Mouse (Mus musculus) heart, embryonic 12.5 days (tissue): ENCODE results near the gene Sgsm2. TPM values are rescaled to one million over a fixed set of nuclear protein-coding genes. Genes with fewer than 3 reads are reported as not detected.
A peak's percentile ranks its signal among the peaks of the same experiment; 100 is the strongest.

ENCODE experiments used
- ATAC-seq: fragments of 200-750 bp; cut with Nextera tagmentation; 2 replicates; pipeline ENCODE4 v1.8.0; 2017; ENCODE audit warnings: moderate TSS enrichment, moderate library complexity; ENCODE audit not compliant: insufficient number of reproducible peaks, low FRiP score
- H3K27ac ChIP-seq: fragments of 300-500 bp; sonication (generic); 2 replicates; pipeline ENCODE4 v1.5.1; 2016; ENCODE audit warnings: mild to moderate bottlenecking, moderate library complexity; ENCODE audit not compliant: poor library complexity, severe bottlenecking
- H3K27me3 ChIP-seq: fragments of 300-500 bp; sonication (generic); replicated peaks from 2 replicates; pipeline ENCODE4 v1.6.1; 2016; ENCODE audit warnings: mild to moderate bottlenecking, moderate library complexity
- H3K36me3 ChIP-seq: fragments of 300-500 bp; sonication (generic); 2 replicates; pipeline ENCODE4 v1.6.1; 2016; ENCODE audit warnings: mild to moderate bottlenecking, moderate library complexity
- H3K4me1 ChIP-seq: fragments of 300-500 bp; sonication (generic); replicated peaks from 2 replicates; pipeline ENCODE4 v1.6.1; 2016; ENCODE audit warnings: mild to moderate bottlenecking
- H3K4me2 ChIP-seq: fragments of 300-500 bp; sonication (generic); 2 replicates; pipeline ENCODE4 v1.6.1; 2016; ENCODE audit warnings: mild to moderate bottlenecking, moderate library complexity
- H3K4me3 ChIP-seq: fragments of 300-500 bp; sonication (generic); 2 replicates; pipeline ENCODE4 v1.5.1; 2016; ENCODE audit warnings: mild to moderate bottlenecking
- H3K9ac ChIP-seq: fragments of 300-500 bp; sonication (generic); 2 replicates; pipeline ENCODE4 v1.6.1; 2016; ENCODE audit warnings: mild to moderate bottlenecking, moderate library complexity
- H3K9me3 ChIP-seq: fragments of 300-500 bp; sonication (generic); replicated peaks from 2 replicates; pipeline ENCODE4 v1.6.1; 2016; ENCODE audit warnings: mild to moderate bottlenecking, moderate library complexity
- WGBS: fragments of 180-500 bp; shearing (Covaris S2); methylation state at CpG from one replicate; pipeline ENCODE4 v1.1.7; 2016; 5-methylcytosine and 5-hydroxymethylcytosine counted together
- polyA plus RNA-seq: library from polyadenylated mRNA; unstranded; fragments of >200 nt; fragmentation: Nextera tagmentation; extraction: Ambion mirVana; gene quantifications from 2 replicates; pipeline ENCODE4 v1.2.1, GENCODE M21; 2016

The Sgsm2 gene
- 6.5 and 6.6 TPM in 2 replicates for polyA plus RNA-seq

DNA sequence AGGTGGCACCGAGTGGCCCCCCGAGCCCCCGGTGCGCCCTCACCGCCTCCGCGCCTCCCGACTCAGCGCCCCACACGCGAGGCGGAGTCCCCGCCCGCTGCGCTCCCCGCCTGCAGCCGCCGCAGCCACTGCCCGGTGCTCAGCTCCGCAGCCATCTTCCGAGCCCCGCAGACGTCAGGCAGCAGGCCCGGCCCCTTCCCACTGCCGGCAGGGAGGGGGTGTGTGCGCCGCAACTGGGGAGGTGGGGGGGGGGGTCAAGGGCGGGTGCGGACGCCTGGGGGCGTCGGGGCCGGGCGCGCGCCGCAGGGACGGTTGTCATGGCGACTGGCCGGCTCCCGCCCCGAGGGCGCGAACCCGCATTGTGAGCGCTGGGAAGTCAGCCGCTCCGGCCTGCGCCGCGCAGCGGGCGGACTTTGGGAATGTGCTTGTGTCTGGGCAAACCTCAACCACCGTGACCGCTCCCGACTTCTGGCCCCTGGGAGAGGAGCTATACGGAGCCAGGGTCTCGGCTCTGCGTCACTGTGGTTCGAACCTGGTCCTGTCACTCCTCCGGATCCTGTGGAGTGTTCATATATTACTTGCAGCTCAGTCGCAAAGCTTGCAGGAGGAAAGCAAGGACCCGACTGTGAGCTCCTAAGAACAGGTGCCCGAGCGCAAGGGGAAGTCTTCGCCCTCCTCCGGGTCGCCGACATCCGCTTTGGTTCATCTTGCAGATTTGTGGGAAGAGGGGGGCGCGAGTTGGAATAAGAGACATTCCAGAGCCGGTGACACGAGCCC is at the start of gene Sgsm2:
Gene Sgsm2, minus strand, starts transcription at position 160 of the 777 bp plus-strand sequence.
- ATAC-seq = peak; percentile 76
- no peaks in the 10 kb centered on the region for H3K9me3 ChIP-seq
- peak within 1 kb of the TSS; percentile 83 for H3K27ac ChIP-seq
- H3K27me3 ChIP-seq = no peaks in the 10 kb centered on the region
- H3K4me3 ChIP-seq = peak within 1 kb of the TSS; percentile 79
- H3K9ac ChIP-seq = peak within 1 kb of the TSS; percentile 84
- H3K36me3 ChIP-seq = peaks cover 28% of the 10 kb centered on the region
- H3K4me1 ChIP-seq = peaks cover 12% of the 10 kb centered on the region
- H3K4me2 ChIP-seq = peak within 1 kb of the TSS; percentile 96
- WGBS = under 1% methylated on average over 70 of the region's 74 CpGs

DNA sequence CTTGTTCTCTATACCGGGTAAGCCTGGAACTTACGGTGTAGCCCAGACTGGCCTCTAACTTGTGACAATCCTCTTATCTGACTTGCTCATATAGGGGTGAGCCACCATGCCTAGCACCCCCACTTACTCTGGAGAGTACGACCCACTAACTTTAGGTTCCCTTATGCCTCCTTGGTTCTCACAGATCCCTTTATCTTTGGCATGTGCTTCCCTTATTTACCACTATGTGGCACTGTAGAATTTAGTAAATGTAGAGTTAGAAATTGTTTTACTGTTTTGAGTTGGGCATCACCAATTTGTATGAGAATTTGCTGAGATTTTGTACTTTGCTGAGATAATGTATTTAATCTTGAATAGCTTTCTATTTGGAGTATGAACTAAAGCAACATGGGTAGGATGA is 49.5 kb upstream of the Sgsm2 start:
- H3K4me1 ChIP-seq = no peaks in the 10 kb centered on the region
- peaks cover 49% of the 10 kb centered on the region for H3K36me3 ChIP-seq
- no peaks in the 10 kb centered on the region for H3K9me3 ChIP-seq
- no peak overlapping the region for H3K4me3 ChIP-seq
- no peak for ATAC-seq
- WGBS = 74% methylated on average over 3 of the region's 3 CpGs
- H3K27ac ChIP-seq = no peak overlapping the region
- no peak overlapping the region for H3K4me2 ChIP-seq
- H3K27me3 ChIP-seq = no peaks in the 10 kb centered on the region
- no peak overlapping the region for H3K9ac ChIP-seq

DNA sequence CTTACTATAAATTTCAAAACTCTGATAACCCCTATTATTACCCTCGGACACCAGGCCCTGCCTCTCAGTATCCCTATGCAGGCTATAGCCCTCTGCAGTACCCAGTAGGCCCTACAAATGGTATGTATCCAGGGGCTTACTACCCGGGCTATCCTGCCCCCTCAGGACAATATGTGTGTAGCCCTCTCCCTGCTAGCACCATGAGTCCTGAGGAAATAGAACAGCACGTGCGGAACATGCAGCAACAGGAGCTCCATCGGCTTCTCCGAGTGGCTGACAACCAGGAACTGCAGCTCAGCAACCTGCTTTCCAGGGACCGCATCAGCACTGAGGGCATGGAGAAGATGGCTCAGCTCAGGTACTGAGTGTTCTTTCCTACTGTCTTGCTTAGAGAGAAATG is 33.5 kb upstream of the Sgsm2 start:
- H3K4me2 ChIP-seq = no peak overlapping the region
- H3K9ac ChIP-seq = no peak overlapping the region
- no peak for ATAC-seq
- H3K27me3 ChIP-seq = no peaks in the 10 kb centered on the region
- peaks cover 53% of the 10 kb centered on the region for H3K36me3 ChIP-seq
- H3K9me3 ChIP-seq = no peaks in the 10 kb centered on the region
- H3K27ac ChIP-seq = no peak overlapping the region
- WGBS = 90% methylated on average over 7 of the region's 7 CpGs
- H3K4me3 ChIP-seq = no peak overlapping the region
- peaks cover 9% of the 10 kb centered on the region for H3K4me1 ChIP-seq

DNA sequence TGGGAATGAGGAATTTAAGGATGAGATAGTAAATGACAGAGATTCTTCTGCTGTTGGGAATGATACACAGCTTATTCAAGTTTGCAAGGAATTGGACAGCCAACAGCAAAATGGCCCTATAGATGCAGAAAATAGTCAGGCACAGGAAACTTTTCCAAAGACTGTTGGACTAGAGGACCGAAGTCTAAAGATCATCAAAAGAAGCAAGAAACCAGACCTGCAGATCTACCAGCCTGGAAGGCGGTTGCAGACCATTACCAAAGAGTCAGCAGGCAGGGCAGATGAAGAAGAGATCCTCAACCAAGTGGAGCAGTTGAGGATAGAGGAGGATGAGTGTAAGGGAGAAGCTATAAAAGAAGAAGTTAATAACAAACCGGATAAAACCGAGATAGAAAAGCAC is 32.3 kb upstream of the Sgsm2 start:
- no peak overlapping the region for H3K9ac ChIP-seq
- H3K4me2 ChIP-seq = no peak overlapping the region
- H3K27me3 ChIP-seq = no peaks in the 10 kb centered on the region
- no peak for ATAC-seq
- H3K36me3 ChIP-seq = peaks cover 40% of the 10 kb centered on the region
- H3K9me3 ChIP-seq = no peaks in the 10 kb centered on the region
- H3K27ac ChIP-seq = no peak overlapping the region
- H3K4me1 ChIP-seq = peaks cover 18% of the 10 kb centered on the region
- WGBS = 84% methylated on average over 4 of the region's 4 CpGs
- H3K4me3 ChIP-seq = no peak overlapping the region

DNA sequence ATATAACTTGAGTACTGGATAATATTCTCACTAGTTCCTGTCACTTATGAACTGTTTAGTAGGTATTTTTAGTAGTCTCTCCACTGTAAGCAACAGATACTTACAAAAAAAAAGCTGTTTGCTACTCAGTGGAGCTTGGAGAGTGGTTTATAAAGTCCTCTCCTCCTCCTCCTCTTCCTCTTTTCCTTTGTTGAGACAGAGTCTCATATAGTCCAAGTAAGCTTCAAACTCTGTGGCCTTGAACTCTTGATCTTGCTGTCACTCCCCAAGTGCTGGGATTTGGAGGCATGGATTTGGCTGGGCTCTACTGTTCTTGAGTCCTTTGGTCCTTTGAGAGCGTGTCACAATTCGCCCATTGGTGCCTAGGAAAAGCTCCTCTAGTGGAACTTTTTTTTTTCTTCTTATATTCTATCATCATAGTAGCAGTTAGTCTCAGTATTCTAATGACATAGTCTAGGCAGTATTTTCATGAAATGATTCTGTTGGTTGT is 30.4 kb upstream of the Sgsm2 start:
- 83% methylated on average over 2 of the region's 2 CpGs for WGBS

DNA sequence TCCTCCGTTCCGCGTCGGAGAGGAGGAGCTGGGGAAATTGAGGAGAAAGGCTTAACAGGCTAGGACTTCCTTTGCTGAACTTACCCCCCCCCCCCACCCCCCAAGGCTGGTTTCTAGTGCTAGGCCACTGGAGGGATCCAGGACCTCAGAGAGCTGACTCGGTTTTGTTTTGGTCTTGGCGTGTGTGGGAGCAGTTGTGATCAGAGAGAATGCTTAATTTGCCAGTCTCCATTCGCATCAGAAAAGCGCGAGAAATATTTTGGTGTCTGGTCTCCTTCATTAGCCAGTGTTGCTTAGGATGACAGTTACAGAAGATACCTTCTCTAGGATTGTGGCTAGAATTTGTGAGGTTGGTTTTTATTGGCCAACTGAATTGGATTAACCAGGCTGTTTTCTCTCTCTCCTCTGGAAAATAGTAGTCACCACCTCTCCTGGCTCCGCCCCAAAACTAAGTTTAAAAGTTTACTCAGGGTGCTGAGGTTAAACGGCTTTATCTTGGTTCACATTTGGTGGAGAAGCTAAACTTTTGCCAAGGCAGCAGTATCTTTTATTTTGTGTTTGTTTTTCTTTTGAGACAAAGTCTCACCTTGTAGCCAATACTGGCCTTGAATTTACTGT is 29.6 kb upstream of the Sgsm2 start:
- peak overlapping the region; percentile 92 for H3K9ac ChIP-seq
- ATAC-seq = no peak; the same call in none of the 2 replicates
- peak overlapping the region; percentile 99 for H3K27ac ChIP-seq
- no peaks in the 10 kb centered on the region for H3K9me3 ChIP-seq
- H3K36me3 ChIP-seq = peaks cover 17% of the 10 kb centered on the region
- peaks cover 18% of the 10 kb centered on the region for H3K4me1 ChIP-seq
- H3K4me3 ChIP-seq = peak overlapping the region; percentile 88
- peak overlapping the region; percentile 80 for H3K4me2 ChIP-seq
- H3K27me3 ChIP-seq = no peaks in the 10 kb centered on the region
- WGBS = 3% methylated on average over 11 of the region's 11 CpGs

More for the DNA sequence above, 30.4 kb upstream of the Sgsm2 start:
- Histone ChIP-seq H3K4me3 (no peak overlapping the region), H3K27me3 (no peaks in the 10 kb centered on the region), H3K9ac (no peak overlapping the region; the same call in 1 of the 2 replicates), H3K27ac (no peak overlapping the region; the same call in 1 of the 2 replicates), H3K36me3 (peaks cover 23% of the 10 kb centered on the region), H3K9me3 (no peaks in the 10 kb centered on the region), H3K4me1 (peaks cover 18% of the 10 kb centered on the region), H3K4me2 (no peak overlapping the region; the same call in 1 of the 2 replicates)
- no peak for ATAC-seq

DNA sequence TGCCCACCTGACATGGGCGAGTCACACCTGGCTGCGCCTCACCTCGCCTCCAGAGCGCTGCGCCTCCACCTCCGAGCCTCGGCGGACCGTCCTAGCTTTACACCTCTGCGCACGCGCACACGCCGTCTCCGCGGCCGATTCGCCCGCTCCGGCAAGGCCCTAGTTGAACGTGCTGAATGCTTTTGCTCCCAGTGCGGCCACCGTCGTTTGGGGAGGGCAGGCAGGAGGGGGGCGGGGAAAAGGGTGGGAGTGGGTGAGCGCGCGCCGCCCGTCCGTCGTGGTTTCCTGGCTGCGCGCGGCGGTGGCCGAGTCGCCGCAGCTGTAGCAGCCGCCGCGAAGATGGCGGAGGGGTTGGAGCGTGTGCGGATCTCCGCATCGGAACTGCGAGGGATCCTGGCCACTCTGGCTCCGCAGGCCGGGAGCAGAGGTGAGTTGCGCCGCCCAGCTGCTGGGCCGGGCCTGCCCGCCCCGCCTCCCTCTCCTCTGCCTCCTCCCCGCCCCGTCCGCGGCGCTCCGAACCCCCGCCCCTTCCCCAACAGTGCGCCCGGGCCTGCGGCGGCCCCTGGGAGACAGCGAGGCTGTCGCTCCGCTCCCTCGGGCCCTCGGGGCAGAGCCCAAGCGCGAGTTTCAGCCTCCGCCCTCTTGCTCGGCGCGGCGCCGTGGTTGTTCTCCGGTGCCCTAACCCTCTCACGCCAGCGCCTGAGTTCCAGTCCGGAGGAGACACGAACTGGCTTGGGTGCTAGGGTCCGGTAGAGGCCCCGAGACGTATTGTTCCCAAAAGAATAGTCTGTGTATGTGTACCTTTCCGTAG is 28.9 kb upstream of the Sgsm2 start, which contains the start of the genes Smg6 and Srr:
Gene Smg6, plus strand, starts transcription at position 247 of the 811 bp plus-strand sequence.
Gene Srr, minus strand, starts transcription at position 372 of the 811 bp plus-strand sequence.
- WGBS = under 1% methylated on average over 76 of the region's 88 CpGs
- peak; percentile 97 for ATAC-seq

DNA sequence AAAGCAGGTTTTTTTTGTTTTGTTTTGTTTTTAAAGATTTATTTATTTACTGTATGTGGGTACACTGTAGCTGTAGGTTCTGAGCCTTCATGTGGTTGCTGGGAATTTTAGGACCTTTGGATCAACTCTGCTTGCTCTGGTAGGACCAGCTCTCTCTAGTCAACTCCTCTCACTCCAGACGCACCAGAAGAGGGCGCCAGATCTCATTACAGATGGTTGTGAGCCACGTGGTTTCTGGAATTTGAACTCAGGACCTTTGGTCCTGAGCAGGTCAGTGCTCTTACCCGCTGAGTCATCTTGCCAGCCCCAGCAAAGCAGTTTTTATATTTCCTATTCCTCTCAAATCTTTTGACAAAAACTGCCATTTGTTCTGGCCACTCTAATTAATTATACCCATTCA is 27.3 kb upstream of the Sgsm2 start:
- ATAC-seq = no peak
- Histone ChIP-seq H3K27ac (no peak overlapping the region), H3K36me3 (peaks cover 3% of the 10 kb centered on the region), H3K4me1 (peaks cover 18% of the 10 kb centered on the region), H3K9me3 (no peaks in the 10 kb centered on the region), H3K9ac (no peak overlapping the region), H3K4me3 (no peak overlapping the region), H3K4me2 (peak overlapping the region; percentile 80; the same call in 1 of the 2 replicates), H3K27me3 (no peaks in the 10 kb centered on the region)
- WGBS = 59% methylated on average over 4 of the region's 4 CpGs

More for the DNA sequence above, 28.9 kb upstream of the Sgsm2 start, which contains the start of the genes Smg6 and Srr:
- peaks cover 13% of the 10 kb centered on the region for H3K36me3 ChIP-seq
- peak within 1 kb of the TSS; percentile 92 for H3K9ac ChIP-seq
- H3K4me1 ChIP-seq = peaks cover 18% of the 10 kb centered on the region
- no peaks in the 10 kb centered on the region for H3K9me3 ChIP-seq
- H3K27me3 ChIP-seq = no peaks in the 10 kb centered on the region
- peak within 1 kb of the TSS; percentile 99 for H3K27ac ChIP-seq
- H3K4me2 ChIP-seq = peak within 1 kb of the TSS; percentile 80
- H3K4me3 ChIP-seq = peak within 1 kb of the TSS; percentile 88

DNA sequence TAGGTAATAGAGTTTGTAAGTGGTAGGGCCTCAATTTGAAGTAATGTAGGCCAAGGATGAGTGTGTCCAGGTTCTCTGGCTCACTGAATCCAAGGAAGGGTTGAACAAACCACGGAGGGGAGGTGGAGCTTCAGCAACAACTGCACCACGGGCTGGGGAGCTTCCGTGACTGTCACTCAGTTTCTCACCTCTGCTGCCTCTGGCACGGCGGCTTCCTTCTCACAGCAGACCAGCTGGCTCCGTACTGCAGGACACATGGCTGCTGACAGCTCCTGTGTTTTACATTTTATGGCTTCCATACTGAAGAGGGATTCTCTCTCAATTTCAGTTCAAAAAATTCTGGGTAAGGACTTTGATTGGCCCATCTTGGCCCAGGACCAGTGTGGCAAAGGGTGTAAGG is 22.4 kb upstream of the Sgsm2 start:
- peaks cover 18% of the 10 kb centered on the region for H3K36me3 ChIP-seq
- 79% methylated on average over 6 of the region's 6 CpGs for WGBS
- H3K27ac ChIP-seq = no peak overlapping the region
- H3K4me1 ChIP-seq = peaks cover 9% of the 10 kb centered on the region
- no peak for ATAC-seq
- no peak overlapping the region for H3K9ac ChIP-seq
- no peak overlapping the region for H3K4me3 ChIP-seq
- H3K4me2 ChIP-seq = no peak overlapping the region
- no peaks in the 10 kb centered on the region for H3K27me3 ChIP-seq
- H3K9me3 ChIP-seq = no peaks in the 10 kb centered on the region

DNA sequence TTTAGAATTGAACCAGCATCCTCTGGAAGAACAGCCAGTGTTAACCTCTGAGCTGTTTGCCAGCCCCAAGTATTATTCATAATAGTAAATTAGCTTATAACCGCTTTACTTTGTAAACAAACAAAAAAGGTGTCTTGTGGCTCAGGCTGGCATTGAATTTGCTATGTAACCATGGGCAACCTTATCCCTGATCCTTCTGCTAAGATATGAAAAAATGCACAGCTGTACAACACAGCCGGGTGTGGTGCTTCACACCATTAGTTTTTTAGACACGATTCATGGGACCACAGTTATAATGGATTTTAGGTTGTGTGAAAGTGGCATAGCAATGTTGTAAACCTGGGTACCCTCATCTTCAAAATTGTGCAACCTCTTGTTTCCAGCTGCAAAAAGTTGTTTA is 15.6 kb upstream of the Sgsm2 start:
- H3K36me3 ChIP-seq = peaks cover 30% of the 10 kb centered on the region
- ATAC-seq = no peak
- 85% methylated on average over 3 of the region's 3 CpGs for WGBS
- no peaks in the 10 kb centered on the region for H3K27me3 ChIP-seq
- peaks cover 7% of the 10 kb centered on the region for H3K4me1 ChIP-seq
- no peaks in the 10 kb centered on the region for H3K9me3 ChIP-seq
- H3K9ac ChIP-seq = no peak overlapping the region
- H3K27ac ChIP-seq = no peak overlapping the region
- no peak overlapping the region for H3K4me2 ChIP-seq
- no peak overlapping the region for H3K4me3 ChIP-seq
